Mouse (Mus musculus) duodenum, adult 2 months (tissue): Measurements from ENCODE around the gene Pkp4. TPM values are rescaled to one million over a fixed set of nuclear protein-coding genes. Genes with fewer than 3 reads are reported as not detected.

Experiments
- polyA plus RNA-seq: library from polyadenylated mRNA; depleted of rRNA; stranded (reverse); fragments of >200 nt; gene quantifications from 2 replicates; pipeline ENCODE4 v1.2.3, GENCODE M21; 2012; ENCODE audit warnings: low replicate concordance; rRNA removed

Gene Pkp4
- 37.9 and 40.7 TPM in 2 replicates for polyA plus RNA-seq

DNA sequence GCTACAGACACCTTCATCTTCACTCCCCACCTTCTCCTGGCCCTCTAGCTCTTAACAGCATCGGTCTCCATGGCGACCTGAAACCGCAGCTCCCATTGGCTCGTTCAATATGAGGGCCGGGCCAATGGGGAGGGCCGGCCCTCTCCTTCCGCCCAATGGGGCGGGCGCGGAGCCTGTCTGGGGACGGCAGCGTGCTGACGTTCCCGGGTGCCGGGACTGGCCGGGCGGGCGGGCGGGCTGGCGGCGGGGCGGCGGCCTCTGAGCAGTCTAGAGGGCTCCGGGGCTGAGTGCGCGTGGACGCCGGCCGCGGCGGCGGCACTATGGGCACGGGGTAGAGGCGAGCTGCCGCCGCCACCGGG is at the start of gene Pkp4, which contains the start of gene Ccdc148:
Gene Pkp4, plus strand, starts transcription at position 246 of the 359 bp plus-strand sequence.
Gene Ccdc148, minus strand, starts transcription at position 79 of the 359 bp plus-strand sequence.

Other genes starting within 250 kb of the Pkp4 start
- gene Ccdc148, start 167 bp upstream of the Pkp4 start, polyA plus RNA-seq, result not detected in 2 replicates